Mouse (Mus musculus): ENCODE measurements at regions not wholly inside any gene's neighbourhood (a gene's known extent, or its start where the extent isn't known, plus 50 kb on each side); places are given as distances from the start of the nearest gene placed in this dataset.
"Not testable (repeated sequence)": the region's sequence is repeated elsewhere in the genome, so short reads cannot be mapped to it uniquely, and the experiment has no call there.

GRCm38 (mm10) chr14:52811128-52811415 is 315.5 kb upstream of the Olfr1507 start:
- not testable (repeated sequence) for TF ChIP-seq CTCF, EP300 (IDR thresholded peaks at IDR 0.05; ENCODE audit: low read depth)

All from heart, postnatal 0 days (tissue).